Mouse (Mus musculus): Measurements from ENCODE around the gene Slc30a7.

GRCm38 (mm10) chr3:115926531-115926930 lies 80.7 kb downstream of the Slc30a7 start:
- no peak for TF ChIP-seq ZNF384 (IDR thresholded peaks at IDR 0.05; ENCODE audit: low read depth, low read length)
- no peak for TF ChIP-seq ZC3H11A (IDR thresholded peaks at IDR 0.05; ENCODE audit: borderline replicate concordance, low read depth, low read length)
- no peak for TF ChIP-seq HCFC1 (IDR thresholded peaks at IDR 0.05; ENCODE audit: borderline replicate concordance, insufficient read depth, low read length)
- no peak for TF ChIP-seq CHD2 (IDR thresholded peaks at IDR 0.05; ENCODE audit: low read depth, low read length)

Data from ES-E14 (cell line).